Mouse (Mus musculus) naive thymus-derived CD4-positive, alpha-beta T cell, adult 2 months (primary cell): ENCODE measurements around the gene Tmem109.

Experiments
- DNase-seq: peaks from one replicate; pipeline ENCODE4 v3.0.0-alpha.2; 2011; ENCODE audit warnings: low read depth

Gene Tmem109

GRCm38 (mm10) chr19:10892201-10892600 is 10.4 kb upstream of the Tmem109 start:
- DNase-seq: no peak

GRCm38 (mm10) chr19:10880975-10881425 is 801 bp downstream of the Tmem109 start:
- DNase-seq: no peak

- peak; percentile 82 for DNase-seq
These were observed 1.5 kb downstream of the Tmem109 start for GRCm38 (mm10) chr19:10880085-10880974.

- no peak for DNase-seq
These were observed 3.5 kb downstream of the Tmem109 start for GRCm38 (mm10) chr19:10878201-10878837.

GRCm38 (mm10) chr19:10871328-10871961 is 10.4 kb downstream of the Tmem109 start:
- no peak for DNase-seq

- no peak for DNase-seq
These were observed 11.1 kb downstream of the Tmem109 start for GRCm38 (mm10) chr19:10870676-10871075.

GRCm38 (mm10) chr19:10869886-10870527 is 11.8 kb downstream of the Tmem109 start, which contains the start of gene Tmem132a:
Tmem132a (minus strand) TSS chr19:10869940.
- DNase-seq: peak; percentile 7

GRCm38 (mm10) chr19:10869241-10869885 is 12.4 kb downstream of the Tmem109 start:
- peak; percentile 15 for DNase-seq

- no peak for DNase-seq
These were observed 13.1 kb downstream of the Tmem109 start for GRCm38 (mm10) chr19:10868623-10869141.

GRCm38 (mm10) chr19:10867946-10868622 is 13.7 kb downstream of the Tmem109 start:
- no peak for DNase-seq

GRCm38 (mm10) chr19:10866351-10866750 is 15.4 kb downstream of the Tmem109 start:
- no peak for DNase-seq

- DNase-seq: no peak
These were observed 21.7 kb downstream of the Tmem109 start for GRCm38 (mm10) chr19:10860072-10860497.

GRCm38 (mm10) chr19:10856520-10856919 is 25.3 kb downstream of the Tmem109 start:
- DNase-seq: no peak

- no peak for DNase-seq
These were observed 26.4 kb downstream of the Tmem109 start for GRCm38 (mm10) chr19:10855422-10855821.

- DNase-seq: no peak
These were observed 34.3 kb downstream of the Tmem109 start for GRCm38 (mm10) chr19:10847311-10848087.

GRCm38 (mm10) chr19:10846150-10846549 is 35.7 kb downstream of the Tmem109 start:
- no peak for DNase-seq

- DNase-seq: no peak
These were observed 36.3 kb downstream of the Tmem109 start for GRCm38 (mm10) chr19:10845454-10845853.

- DNase-seq: no peak
These were observed 37.6 kb downstream of the Tmem109 start for GRCm38 (mm10) chr19:10844206-10844605.

GRCm38 (mm10) chr19:10842914-10843313 is 38.9 kb downstream of the Tmem109 start:
- DNase-seq: peak; percentile 30
